Mouse (Mus musculus) right cerebral cortex, postnatal 25 days (tissue): ENCODE results near the gene Atg13.

Experiments used
- DNase-seq: peaks from one replicate; pipeline ENCODE4 v3.0.0; 2022

Atg13 gene

DNA sequence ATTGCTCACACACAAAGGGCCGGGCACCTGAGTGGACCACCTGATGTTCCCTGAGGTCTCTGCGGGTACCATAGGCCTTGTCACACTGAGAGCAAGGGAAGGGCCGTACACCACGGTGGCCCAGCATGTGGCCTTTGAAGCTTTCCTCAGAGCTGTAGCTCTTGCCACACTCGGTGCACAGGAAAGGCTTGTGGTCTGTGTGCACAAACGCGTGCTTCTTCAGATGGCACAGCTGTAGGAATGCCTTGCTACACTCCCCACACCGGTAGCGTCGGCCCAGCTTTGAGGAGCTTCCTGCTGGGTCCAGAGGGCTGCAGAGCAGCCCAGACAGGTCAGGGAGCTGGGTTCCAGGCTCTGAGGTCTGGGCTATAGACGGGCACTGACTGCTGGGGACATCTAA lies 64.6 kb downstream of the Atg13 start:
- DNase-seq, result no peak

DNA sequence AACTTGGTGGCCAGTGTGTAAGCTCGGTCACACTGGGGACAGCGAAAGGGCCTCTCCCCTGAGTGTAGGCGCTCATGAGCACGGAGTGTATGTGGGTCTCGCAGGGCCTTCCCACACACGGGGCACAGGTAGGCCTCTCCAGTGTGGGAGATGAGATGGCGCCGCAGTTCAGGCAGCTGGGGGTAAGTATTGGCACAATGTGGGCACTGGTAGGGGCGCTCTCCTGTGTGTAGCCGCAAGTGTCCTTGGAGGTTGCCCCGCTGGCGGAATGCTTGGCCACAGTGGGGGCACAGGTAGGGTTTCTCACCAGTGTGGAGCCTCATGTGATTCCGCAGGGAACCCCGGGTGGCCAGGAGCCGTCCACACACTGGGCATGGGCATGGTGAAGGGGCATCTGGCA lies 65.0 kb downstream of the Atg13 start:
- DNase-seq, result no peak

DNA sequence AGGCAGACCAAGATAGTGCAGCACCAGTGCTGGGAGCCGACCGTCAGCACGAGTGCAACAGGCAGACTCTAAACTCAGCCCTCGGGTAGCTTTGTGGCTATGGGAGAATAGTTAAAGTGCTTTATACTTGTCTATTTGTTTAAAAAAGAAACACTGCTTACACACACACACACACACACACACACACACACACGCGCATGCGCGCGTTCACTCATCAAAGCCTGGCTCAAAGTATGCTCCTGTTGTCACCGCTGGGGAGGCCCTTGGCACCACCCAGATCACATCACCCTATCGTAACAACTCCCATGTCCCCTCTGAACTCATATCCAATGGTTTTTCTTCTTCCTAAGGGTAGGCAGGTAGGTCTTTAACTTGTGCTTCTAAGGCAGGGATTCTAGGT lies 66.4 kb downstream of the Atg13 start:
- DNase-seq, result no peak

DNA sequence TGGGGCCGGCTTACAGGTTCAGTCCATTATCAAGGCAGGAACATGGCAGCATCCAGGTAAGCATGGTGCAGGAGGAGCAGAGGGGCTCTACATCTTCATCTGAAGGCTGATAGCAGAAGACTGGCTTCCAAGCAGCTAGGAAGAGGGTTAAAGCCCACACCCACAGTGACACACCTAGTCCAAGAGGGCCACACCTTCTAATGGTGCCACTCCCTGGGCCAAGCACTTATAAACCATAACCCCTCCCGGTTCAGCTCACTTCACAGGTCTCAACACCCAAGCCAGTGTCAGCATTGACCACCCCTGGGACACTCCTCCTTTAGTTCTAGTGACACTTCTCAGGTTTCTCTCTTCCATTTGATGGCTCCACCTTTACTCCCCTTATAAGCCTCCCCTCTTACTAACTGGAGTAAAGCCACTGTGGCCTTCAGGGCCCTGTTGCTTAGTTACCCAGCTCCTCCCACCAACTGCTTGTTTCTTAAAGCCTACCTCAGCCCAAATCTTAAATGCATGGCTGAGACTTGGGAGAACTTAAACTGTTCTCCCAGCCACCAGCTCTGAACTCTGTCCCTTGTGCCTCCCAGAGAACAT lies 67.5 kb downstream of the Atg13 start:
- DNase-seq, result no peak

DNA sequence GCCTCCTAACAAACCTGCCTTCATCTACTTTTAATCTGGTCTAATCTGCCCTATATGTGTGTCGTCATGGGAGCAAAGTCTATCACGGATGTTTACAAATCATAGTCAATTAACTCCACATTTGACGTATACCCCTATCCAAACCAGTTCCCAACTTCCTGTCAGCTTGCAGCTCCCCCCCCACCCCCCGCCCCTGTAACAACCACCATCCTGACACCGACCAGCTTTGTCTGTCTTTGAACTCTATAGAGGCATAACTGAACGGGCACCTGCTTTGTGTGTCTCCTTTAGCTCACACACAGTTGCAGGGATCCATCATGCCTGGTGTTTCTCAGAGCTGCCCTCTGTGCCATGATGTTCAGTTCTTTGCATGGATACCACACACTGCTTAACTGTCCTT lies 71.4 kb downstream of the Atg13 start:
- DNase-seq, result no peak

DNA sequence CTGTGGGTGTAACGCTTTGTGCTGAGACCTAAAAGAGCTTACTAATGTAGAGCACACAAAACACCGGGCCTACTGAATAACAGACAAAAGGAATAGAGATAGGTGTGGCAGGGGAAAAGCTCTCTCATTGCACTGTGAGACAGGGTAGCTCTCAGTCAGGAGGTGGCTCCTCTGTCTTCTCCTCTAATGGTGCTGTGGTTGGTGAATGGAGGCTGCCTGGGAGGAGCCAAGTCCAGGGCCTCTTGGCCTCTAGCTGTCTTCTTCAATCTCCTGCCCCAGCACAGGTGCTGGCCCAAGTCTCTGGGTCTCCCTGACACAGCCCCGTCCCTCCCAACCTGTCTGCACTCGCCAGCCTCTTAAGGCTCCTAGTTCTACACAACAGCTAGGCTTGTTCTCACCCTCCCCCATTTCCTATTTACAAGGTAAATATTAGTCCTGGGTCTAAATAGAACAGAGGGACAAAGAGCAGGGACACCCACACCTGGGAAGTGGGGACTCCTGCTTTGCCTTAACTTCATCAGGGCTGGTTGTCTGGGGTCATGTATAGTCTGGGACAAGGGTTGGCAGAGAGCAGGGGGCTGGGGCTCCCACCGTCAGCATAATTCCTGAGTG lies 73.5 kb downstream of the Atg13 start:
- no peak for DNase-seq

DNA sequence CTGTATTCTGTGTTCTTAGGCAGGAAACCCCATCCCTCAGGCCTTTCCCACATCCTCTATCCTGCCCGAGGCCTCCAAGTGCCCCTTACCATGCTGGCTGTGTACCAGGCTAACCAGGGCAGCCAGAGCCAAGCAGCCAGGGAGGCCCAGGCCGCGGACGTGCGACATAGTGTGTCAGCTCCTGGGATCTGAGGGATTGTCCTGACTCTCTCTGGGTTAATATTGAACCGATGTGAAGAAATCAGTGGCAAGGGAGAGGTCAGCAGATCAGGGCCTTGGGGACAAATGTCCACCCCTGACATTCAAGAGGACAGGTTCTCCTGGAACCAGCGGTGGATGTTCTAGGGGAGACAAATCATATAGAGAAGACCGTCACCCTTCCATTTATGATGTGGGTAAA lies 74.1 kb downstream of the Atg13 start, which contains the start of gene F2:
Gene F2, minus strand, starts transcription at position 186 of the 400 bp plus-strand sequence.
- no peak for DNase-seq

DNA sequence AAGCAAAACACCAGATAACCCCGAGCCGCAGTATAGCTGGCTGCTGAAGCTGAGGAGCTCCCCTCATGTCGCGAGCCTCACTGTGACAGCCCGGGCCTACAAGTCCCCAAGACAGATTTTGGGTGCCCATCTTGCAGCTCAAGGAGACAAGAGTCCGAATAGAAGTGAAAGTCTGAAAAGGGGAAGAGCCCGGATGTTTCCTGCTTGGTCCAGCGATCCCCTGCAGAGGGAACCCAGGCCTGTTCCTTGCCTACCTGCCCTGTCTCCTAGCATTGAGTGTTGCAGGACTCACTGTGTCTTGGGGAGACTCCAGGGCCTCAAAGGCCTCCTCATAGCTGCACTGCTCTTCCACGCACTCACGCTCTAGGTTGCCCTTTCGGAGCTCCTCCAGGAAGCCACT lies 74.9 kb downstream of the Atg13 start:
- DNase-seq, result no peak

DNA sequence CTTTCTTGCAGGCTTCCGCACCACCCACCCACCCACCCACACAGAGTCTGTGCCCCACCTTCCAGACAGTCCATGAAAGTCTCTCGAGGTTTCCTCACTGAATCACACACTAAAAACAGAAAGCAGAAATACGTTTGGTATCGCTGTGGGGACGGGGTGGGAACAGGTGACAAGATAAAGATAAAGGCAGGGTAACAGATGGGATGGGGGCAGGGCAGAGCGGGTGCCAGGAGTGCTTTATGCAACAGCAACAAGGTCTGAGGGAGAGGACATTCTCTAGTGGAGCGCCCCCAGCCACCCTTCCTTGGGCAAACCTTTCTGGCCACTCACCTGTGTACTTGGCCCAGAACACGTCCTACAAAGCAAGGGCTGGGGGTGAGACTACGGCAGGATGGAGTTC lies 75.5 kb downstream of the Atg13 start:
- no peak for DNase-seq

DNA sequence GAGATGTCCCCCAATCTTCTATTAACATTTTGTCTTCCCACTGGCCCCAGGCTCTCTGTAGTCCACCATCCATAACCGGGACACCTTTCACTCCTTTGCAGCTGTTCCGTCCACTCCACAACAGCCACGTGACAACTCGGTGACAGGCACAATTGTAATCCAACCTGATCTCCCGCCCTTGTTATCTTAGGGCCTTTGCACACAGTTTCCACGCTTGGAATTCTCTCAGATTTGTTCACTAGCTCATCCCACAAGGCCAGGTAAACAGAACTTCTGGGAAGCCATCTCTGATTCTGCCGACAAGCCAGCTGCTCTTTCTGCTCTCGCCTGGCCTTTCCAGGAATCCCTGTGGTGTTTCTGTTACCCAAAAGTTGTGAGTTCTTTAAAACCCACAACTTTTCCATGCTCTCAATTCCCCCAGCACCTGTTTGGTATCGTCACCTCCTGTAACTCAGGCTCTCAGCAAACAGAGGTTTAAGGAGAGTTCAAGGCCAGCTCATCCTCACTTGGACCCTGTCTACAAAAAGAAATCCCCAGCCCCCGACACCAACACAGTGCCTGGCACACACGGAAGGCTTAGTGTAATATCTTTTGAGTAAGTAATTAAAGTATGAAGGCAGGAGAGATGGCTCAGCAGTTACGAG lies 76.9 kb downstream of the Atg13 start:
- DNase-seq, result no peak

DNA sequence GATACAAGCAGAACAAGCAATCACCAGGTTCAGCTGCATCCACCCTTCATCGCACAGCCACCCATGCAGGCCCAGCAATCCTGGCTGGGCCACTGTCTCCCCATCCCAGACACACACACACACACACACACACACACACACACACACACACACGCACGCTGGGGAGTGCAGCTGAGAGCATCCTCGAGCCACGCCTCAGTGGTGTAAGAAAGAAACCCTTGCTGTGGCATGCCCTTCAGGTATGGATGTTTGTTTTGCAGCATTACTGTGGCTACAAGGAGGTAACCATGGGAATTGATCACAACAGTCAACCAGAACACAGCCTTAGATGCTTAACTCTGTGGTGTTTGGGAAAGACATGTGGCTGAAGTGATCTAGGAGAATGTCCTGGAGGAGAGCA lies 78.1 kb downstream of the Atg13 start:
- DNase-seq, result no peak

DNA sequence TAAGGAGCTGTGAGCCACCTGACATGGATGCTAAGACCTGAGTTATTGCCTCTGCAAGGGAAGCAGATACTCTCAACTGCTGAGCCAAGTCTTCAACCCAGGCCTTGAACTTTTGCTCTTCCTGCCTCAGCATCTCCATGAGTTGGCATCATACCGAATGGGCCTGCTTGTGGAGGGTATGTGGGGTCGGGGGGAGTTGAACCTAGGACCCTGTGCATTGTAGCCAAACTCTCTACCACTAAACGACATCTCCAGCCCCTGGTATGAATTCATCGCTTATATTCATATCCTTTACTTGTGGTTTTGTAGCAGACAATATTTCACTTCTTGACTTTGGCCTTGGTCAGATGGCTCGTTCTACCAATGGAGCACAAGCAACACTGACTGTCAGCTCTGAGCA lies 78.5 kb downstream of the Atg13 start:
- no peak for DNase-seq

DNA sequence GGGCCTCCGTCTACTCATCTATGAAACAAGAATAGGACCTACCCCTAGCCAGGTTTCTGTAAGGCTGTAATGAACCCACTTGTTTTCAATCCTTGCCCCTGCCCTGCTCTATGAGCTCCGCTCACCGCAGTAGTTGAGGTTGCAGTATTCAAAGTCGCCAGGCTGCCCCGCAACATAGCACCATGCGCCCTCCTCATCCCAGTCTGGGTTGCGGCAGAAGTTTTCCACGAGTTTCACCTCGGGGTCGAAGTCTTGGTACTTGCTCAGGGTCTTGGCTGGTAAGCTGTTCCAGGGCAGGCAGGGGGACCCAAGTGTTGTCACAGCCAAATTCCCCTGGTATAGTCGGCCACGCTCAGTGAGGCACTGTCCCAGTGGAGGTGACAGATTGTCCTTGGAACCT lies 80.0 kb downstream of the Atg13 start:
- DNase-seq, result no peak

DNA sequence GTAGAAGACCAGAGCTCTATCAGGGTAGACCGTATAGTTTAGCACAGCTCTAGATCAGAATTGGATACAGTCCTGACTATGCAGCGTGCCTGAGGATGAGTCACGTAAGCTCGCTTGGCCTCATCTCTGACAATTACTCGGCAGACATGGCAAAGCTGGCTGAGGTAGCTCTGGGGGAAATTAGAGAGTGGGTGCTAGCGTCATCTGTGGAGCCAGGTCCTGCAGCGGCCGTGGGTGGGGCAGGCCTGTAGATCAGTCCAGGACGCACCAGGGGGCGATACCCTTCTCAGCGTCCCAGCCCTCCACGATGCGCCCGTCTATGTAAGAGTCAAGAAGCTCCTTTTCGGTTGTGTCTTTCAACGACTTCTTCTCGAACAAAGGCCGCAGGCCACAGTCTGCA lies 80.7 kb downstream of the Atg13 start:
- DNase-seq, result peak; percentile 52

DNA sequence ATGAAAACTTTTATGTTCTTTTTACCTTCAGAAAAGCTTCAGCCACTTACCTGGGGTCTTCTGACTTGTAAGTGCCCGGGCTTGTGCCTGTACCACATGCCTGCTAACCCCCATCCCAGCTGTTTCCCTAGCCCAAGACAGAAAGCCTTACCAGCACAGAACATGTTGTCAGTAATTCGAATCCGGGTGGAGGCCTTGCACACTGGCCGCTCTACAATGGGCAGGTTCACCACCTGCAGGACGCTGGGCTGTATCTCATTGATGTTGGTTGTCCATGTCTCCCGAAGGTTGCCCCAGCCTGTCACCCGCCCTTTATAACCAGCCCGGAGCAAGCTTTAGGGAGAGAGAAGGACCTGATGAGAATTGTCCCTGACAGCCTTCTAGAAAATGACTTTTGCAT lies 82.2 kb downstream of the Atg13 start:
- no peak for DNase-seq

DNA sequence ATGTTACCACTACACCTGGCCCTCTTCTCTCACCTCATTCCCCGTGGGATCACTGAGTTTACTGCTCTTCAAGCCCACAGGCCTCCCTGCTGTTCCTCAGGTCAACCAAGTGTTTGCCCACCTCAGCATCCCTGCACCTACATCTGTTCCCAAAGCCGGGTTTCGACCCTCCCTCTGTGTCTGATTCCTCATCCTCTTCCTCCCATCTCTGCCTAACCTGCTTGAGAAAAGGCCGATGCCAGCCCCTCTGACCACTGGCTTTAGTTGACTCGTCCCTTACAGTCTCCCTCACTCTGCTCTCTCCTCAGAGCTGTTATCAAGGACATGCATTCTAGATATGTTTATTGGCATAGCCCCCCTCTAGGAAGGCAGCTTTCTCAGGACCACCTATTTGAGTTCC lies 82.9 kb downstream of the Atg13 start:
- DNase-seq, result no peak
